Comparison of ENCODE assay signal across 14 mouse cellular contexts in genomic region chr9:66587016-66587415, GRCm38 (mm10).
"Had no signal": no experiment of that assay in that cellular context is flagged by ENCODE, and none has a peak within 500 bp of the region (broad histone marks: within the 10 kb centered on the region; RNA-seq: fewer than 3 reads in every experiment).

No protein-coding gene starts in this region.

- H3K27ac ChIP-seq: kidney, postnatal 0 days; layer of hippocampus, adult 2 months; limb, embryonic 12.5 days; limb, embryonic 15.5 days; liver, embryonic 14.5 days; lung, embryonic 15.5 days had no signal

- H3K4me2 ChIP-seq: limb, embryonic 12.5 days; limb, embryonic 15.5 days; liver, embryonic 11.5 days; lung, embryonic 15.5 days; midbrain, embryonic 11.5 days had no signal

- H3K36me3 ChIP-seq: limb, embryonic 12.5 days; limb, embryonic 15.5 days; lung, embryonic 15.5 days had no signal

- H3K4me3 ChIP-seq: layer of hippocampus, adult 2 months; limb, embryonic 12.5 days; limb, embryonic 15.5 days; lung, embryonic 15.5 days had no signal

- H3K27me3 ChIP-seq: limb, embryonic 12.5 days; limb, embryonic 15.5 days; lung, embryonic 15.5 days had no signal

- H3K9me3 ChIP-seq: limb, embryonic 12.5 days; limb, embryonic 15.5 days; lung, embryonic 15.5 days had no signal

- DNase-seq: kidney, postnatal 25 days; left cerebral cortex, postnatal 4 days; liver, postnatal 0 days; lung, postnatal 14 days; lung, postnatal 4 days; midbrain, embryonic 14.5 days had no signal

- ATAC-seq: liver, postnatal 0 days had no signal

- H3K9ac ChIP-seq: limb, embryonic 12.5 days; limb, embryonic 15.5 days; liver, embryonic 14.5 days; liver, postnatal 0 days; lung, embryonic 15.5 days had no signal
